ENCODE assay signal across 22 mouse cellular contexts in genomic region chrX:159915125-159915524, GRCm38 (mm10).
DNase-seq lines count a peak whose midpoint lies in the region; ATAC-seq and TF ChIP-seq lines count a peak whose summit lies in the region.
"Had no signal": no experiment of that assay in that cellular context is flagged by ENCODE, and none has a peak within 500 bp of the region (broad histone marks: within the 10 kb centered on the region; RNA-seq: fewer than 3 reads in every experiment).

No protein-coding gene starts in this region.

- H3K36me3 ChIP-seq in forebrain, embryonic 14.5 days (ENCODE audit: control insufficient read depth, insufficient read depth, low read length): no peaks in the 10 kb centered on the region
- no peaks in the 10 kb centered on the region for H3K36me3 ChIP-seq in forebrain, embryonic 16.5 days (ENCODE audit: control insufficient read depth, insufficient read depth)
- no peaks in the 10 kb centered on the region for H3K36me3 ChIP-seq in kidney, postnatal 0 days (ENCODE audit: insufficient read depth, low read length)
- H3K36me3 ChIP-seq in midbrain, postnatal 0 days (ENCODE audit: insufficient read depth, low read length): no peaks in the 10 kb centered on the region
- no peaks in the 10 kb centered on the region for H3K36me3 ChIP-seq in midbrain, embryonic 10.5 days
- peaks cover 11% of the 10 kb centered on the region for H3K36me3 ChIP-seq in thymus, adult 2 months (ENCODE audit: control insufficient read depth, insufficient read depth, low read length)
- H3K36me3 ChIP-seq: embryonic facial prominence, embryonic 15.5 days; hindbrain, embryonic 10.5 days; limb, embryonic 13.5 days had no signal

- WGBS in forebrain, embryonic 14.5 days: 57% methylated on average over 1 of the region's 1 CpGs
- WGBS in forebrain, embryonic 16.5 days: 36% methylated on average over 1 of the region's 1 CpGs
- 41% methylated on average over 1 of the region's 1 CpGs for WGBS in kidney, postnatal 0 days
- WGBS in midbrain, postnatal 0 days: 41% methylated on average over 1 of the region's 1 CpGs
- WGBS in midbrain, embryonic 10.5 days: 82% methylated on average over 1 of the region's 1 CpGs
- 36% methylated on average over 1 of the region's 1 CpGs for WGBS in thymus, adult 2 months

- peak; percentile 48 for TF ChIP-seq CTCF in kidney, postnatal 0 days (IDR thresholded peaks at IDR 0.05; ENCODE audit: low read depth)
- TF ChIP-seq CTCF in midbrain, postnatal 0 days (IDR thresholded peaks at IDR 0.05): peak; percentile 54
- no peak for TF ChIP-seq CTCF in thymus, adult 2 months (IDR thresholded peaks at IDR 0.05; ENCODE audit: borderline replicate concordance, control insufficient read depth, extremely low read depth, insufficient read depth, low read length, poor library complexity)

- no peaks in the 10 kb centered on the region for H3K27me3 ChIP-seq in forebrain, embryonic 14.5 days (replicated peaks; ENCODE audit: control insufficient read depth, insufficient read depth, low read length)
- H3K27me3 ChIP-seq in forebrain, embryonic 16.5 days (replicated peaks; ENCODE audit: control insufficient read depth, insufficient read depth, low read length): no peaks in the 10 kb centered on the region; the same call in 1 of the 2 replicates
- no peaks in the 10 kb centered on the region for H3K27me3 ChIP-seq in kidney, postnatal 0 days (ENCODE audit: insufficient read depth, low read length)
- H3K27me3 ChIP-seq in midbrain, postnatal 0 days (ENCODE audit: insufficient read depth, low read length): no peaks in the 10 kb centered on the region
- H3K27me3 ChIP-seq in midbrain, embryonic 10.5 days (ENCODE audit: low read depth, poor library complexity, severe bottlenecking): peaks cover 86% of the 10 kb centered on the region
- no peaks in the 10 kb centered on the region for H3K27me3 ChIP-seq in thymus, adult 2 months (ENCODE audit: control insufficient read depth, insufficient read depth, low read length)
- H3K27me3 ChIP-seq: embryonic facial prominence, embryonic 15.5 days; heart, embryonic 15.5 days had no signal

- no peak for ATAC-seq in forebrain, embryonic 14.5 days
- no peak for ATAC-seq in forebrain, embryonic 16.5 days
- no peak for ATAC-seq in kidney, postnatal 0 days (replicated peaks; ENCODE audit: low FRiP score, low read depth)
- ATAC-seq in midbrain, postnatal 0 days (ENCODE audit: low FRiP score): no peak

- no peak overlapping the region for H3K27ac ChIP-seq in forebrain, embryonic 14.5 days (ENCODE audit: low read depth, low read length)
- no peak overlapping the region for H3K27ac ChIP-seq in forebrain, embryonic 16.5 days (ENCODE audit: low read length)
- H3K27ac ChIP-seq in kidney, postnatal 0 days: no peak overlapping the region
- H3K27ac ChIP-seq in midbrain, postnatal 0 days (ENCODE audit: low read depth, low read length): no peak overlapping the region
- no peak overlapping the region for H3K27ac ChIP-seq in midbrain, embryonic 10.5 days (replicated peaks)
- no peak overlapping the region for H3K27ac ChIP-seq in thymus, adult 2 months (ENCODE audit: control insufficient read depth, insufficient read depth, low read length)
- H3K27ac ChIP-seq: embryonic facial prominence, embryonic 15.5 days; heart, embryonic 15.5 days; hindbrain, embryonic 10.5 days; limb, embryonic 13.5 days; liver, embryonic 14.5 days had no signal

- no peaks in the 10 kb centered on the region for H3K4me1 ChIP-seq in forebrain, embryonic 14.5 days (ENCODE audit: control insufficient read depth, insufficient read depth, low read length)
- peaks cover 3% of the 10 kb centered on the region for H3K4me1 ChIP-seq in forebrain, embryonic 16.5 days (replicated peaks; ENCODE audit: control insufficient read depth, insufficient read depth, low read length)
- no peaks in the 10 kb centered on the region for H3K4me1 ChIP-seq in kidney, postnatal 0 days (replicated peaks; ENCODE audit: insufficient read depth, low read length)
- no peaks in the 10 kb centered on the region for H3K4me1 ChIP-seq in midbrain, postnatal 0 days (ENCODE audit: insufficient read depth, low read length)
- peaks cover 4% of the 10 kb centered on the region; the same call in 1 of the 2 replicates for H3K4me1 ChIP-seq in midbrain, embryonic 10.5 days
- H3K4me1 ChIP-seq in thymus, adult 2 months (replicated peaks; ENCODE audit: control insufficient read depth, insufficient read depth, low read length): no peaks in the 10 kb centered on the region
- H3K4me1 ChIP-seq: embryonic facial prominence, embryonic 15.5 days; hindbrain, embryonic 10.5 days; limb, embryonic 13.5 days had no signal

- no peaks in the 10 kb centered on the region for H3K9me3 ChIP-seq in forebrain, embryonic 14.5 days (replicated peaks; ENCODE audit: control insufficient read depth, low read length)
- H3K9me3 ChIP-seq in forebrain, embryonic 16.5 days (ENCODE audit: control insufficient read depth, low read length): no peaks in the 10 kb centered on the region
- no peaks in the 10 kb centered on the region for H3K9me3 ChIP-seq in kidney, postnatal 0 days (replicated peaks; ENCODE audit: low read length)
- H3K9me3 ChIP-seq in midbrain, postnatal 0 days (ENCODE audit: low read length): no peaks in the 10 kb centered on the region
- no peaks in the 10 kb centered on the region for H3K9me3 ChIP-seq in midbrain, embryonic 10.5 days (replicated peaks)
- H3K9me3 ChIP-seq: embryonic facial prominence, embryonic 15.5 days; heart, embryonic 15.5 days; hindbrain, embryonic 10.5 days; limb, embryonic 13.5 days; megakaryocyte, embryonic 14.5 days had no signal

- TF ChIP-seq POLR2A in thymus, adult 2 months (IDR thresholded peaks at IDR 0.05; ENCODE audit: control insufficient read depth, extremely low read depth, insufficient read depth, low read length, poor library complexity): no peak

- DNase-seq in forebrain, embryonic 14.5 days (ENCODE audit: low spot score): peak; percentile 22
- peak; percentile 10 for DNase-seq in kidney, postnatal 0 days (ENCODE audit: low spot score)
- DNase-seq in kidney, postnatal 10 days: no peak
- DNase-seq in midbrain, postnatal 0 days (ENCODE audit: low spot score): peak; percentile 30
- no peak for DNase-seq in midbrain, embryonic 10.5 days (ENCODE audit: low spot score)
- DNase-seq in thymus, adult 2 months: no peak
- DNase-seq in kidney, postnatal 36 days: no peak
- DNase-seq: adrenal gland, postnatal 36 days; cerebellum, adult 18-20 months; cerebellum, postnatal 36 days; gastrocnemius, postnatal 14 days; heart, adult 18-20 months; kidney, adult 8-10 months; kidney, postnatal 4 days; thymus, postnatal 4 days had no signal

- no peak overlapping the region for H3K4me3 ChIP-seq in forebrain, embryonic 14.5 days (ENCODE audit: low read depth, low read length)
- H3K4me3 ChIP-seq in forebrain, embryonic 16.5 days (replicated peaks; ENCODE audit: low read length): no peak overlapping the region
- no peak overlapping the region for H3K4me3 ChIP-seq in kidney, postnatal 0 days (replicated peaks; ENCODE audit: low read depth, low read length)
- no peak overlapping the region for H3K4me3 ChIP-seq in midbrain, postnatal 0 days (ENCODE audit: low read depth, low read length)
- H3K4me3 ChIP-seq in midbrain, embryonic 10.5 days: no peak overlapping the region
- no peak overlapping the region for H3K4me3 ChIP-seq in thymus, adult 2 months (ENCODE audit: control insufficient read depth, insufficient read depth, low read length)
- H3K4me3 ChIP-seq: embryonic facial prominence, embryonic 15.5 days; heart, embryonic 15.5 days; hindbrain, embryonic 10.5 days; limb, embryonic 13.5 days; megakaryocyte, embryonic 14.5 days had no signal

- no peak overlapping the region for H3K4me2 ChIP-seq in forebrain, embryonic 14.5 days (ENCODE audit: low read length)
- H3K4me2 ChIP-seq in forebrain, embryonic 16.5 days (ENCODE audit: low read length): no peak overlapping the region
- H3K4me2 ChIP-seq in kidney, postnatal 0 days (ENCODE audit: low read length): no peak overlapping the region
- no peak overlapping the region for H3K4me2 ChIP-seq in midbrain, postnatal 0 days (ENCODE audit: low read depth, low read length, poor library complexity, severe bottlenecking)
- H3K4me2 ChIP-seq: embryonic facial prominence, embryonic 15.5 days; heart, embryonic 15.5 days; limb, embryonic 13.5 days had no signal

- H3K9ac ChIP-seq in forebrain, embryonic 14.5 days (ENCODE audit: low read length): no peak overlapping the region
- no peak overlapping the region for H3K9ac ChIP-seq in forebrain, embryonic 16.5 days (replicated peaks; ENCODE audit: low read depth, low read length)
- no peak overlapping the region for H3K9ac ChIP-seq in kidney, postnatal 0 days (ENCODE audit: low read depth, low read length)
- no peak overlapping the region for H3K9ac ChIP-seq in midbrain, postnatal 0 days (replicated peaks; ENCODE audit: low read length, poor library complexity, severe bottlenecking)
- H3K9ac ChIP-seq: embryonic facial prominence, embryonic 15.5 days; heart, embryonic 15.5 days; limb, embryonic 13.5 days; liver, embryonic 14.5 days had no signal

Comparison
In these comparisons a context has a peak if more than half of its experiments do, and no peak if none do; other contexts are left out.
1. DNase-seq: peak in forebrain, embryonic 14.5 days (single experiment), kidney, postnatal 0 days (single experiment) and midbrain, postnatal 0 days (single experiment); none in kidney, postnatal 10 days (single experiment), midbrain, embryonic 10.5 days (single experiment), thymus, adult 2 months (single experiment) and kidney, postnatal 36 days (0 of 2).